Mouse (Mus musculus) neural tube, embryonic 12.5 days (tissue): ENCODE data around the gene Igsf3. TPM values are rescaled to one million over a fixed set of nuclear protein-coding genes. Genes with fewer than 3 reads are reported as not detected.
"Not testable (repeated sequence)": the region's sequence is repeated elsewhere in the genome, so short reads cannot be mapped to it uniquely, and the experiment has no call there.

Experiments
- ATAC-seq: fragments of 200-750 bp; cut with Nextera tagmentation; 2 replicates; pipeline ENCODE4 v1.8.0; 2017; ENCODE audit warnings: low read depth, mild to moderate bottlenecking, moderate TSS enrichment, moderate library complexity; ENCODE audit not compliant: low FRiP score
- H3K27ac ChIP-seq: fragments of 300-500 bp; sonication (generic); 2 replicates; pipeline ENCODE4 v1.5.1; 2016
- H3K27me3 ChIP-seq: fragments of 300-500 bp; sonication (generic); replicated peaks from 2 replicates; pipeline ENCODE4 v1.6.1; 2016; ENCODE audit warnings: mild to moderate bottlenecking
- H3K36me3 ChIP-seq: fragments of 300-500 bp; sonication (generic); 2 replicates; pipeline ENCODE4 v1.6.1; 2016; ENCODE audit warnings: mild to moderate bottlenecking
- H3K4me1 ChIP-seq: fragments of 300-500 bp; sonication (generic); 2 replicates; pipeline ENCODE4 v1.6.1; 2016
- H3K4me2 ChIP-seq: fragments of 300-500 bp; sonication (generic); replicated peaks from 2 replicates; pipeline ENCODE4 v1.6.1; 2016; ENCODE audit warnings: mild to moderate bottlenecking
- H3K4me3 ChIP-seq: fragments of 300-500 bp; sonication (generic); 2 replicates; pipeline ENCODE4 v1.5.1; 2016
- H3K9ac ChIP-seq: fragments of 300-500 bp; sonication (generic); 2 replicates; pipeline ENCODE4 v1.6.1; 2016; ENCODE audit warnings: mild to moderate bottlenecking
- H3K9me3 ChIP-seq: fragments of 300-500 bp; sonication (generic); 2 replicates; pipeline ENCODE4 v1.6.1; 2016; ENCODE audit warnings: mild to moderate bottlenecking
- WGBS: fragments of 180-500 bp; shearing (Covaris S2); methylation state at CpG from one replicate; pipeline ENCODE4 v1.1.7; 2016; 5-methylcytosine and 5-hydroxymethylcytosine counted together
- polyA plus RNA-seq: library from polyadenylated mRNA; unstranded; fragments of >200 nt; fragmentation: Nextera tagmentation; extraction: Ambion mirVana; gene quantifications from 2 replicates; pipeline ENCODE4 v1.2.1, GENCODE M21; 2016

The Igsf3 gene
- polyA plus RNA-seq, 1 experiment from 2014 or later = 49.8 TPM

- Histone ChIP-seq H3K27me3 (no peaks in the 10 kb centered on the region), H3K4me3 (no peak overlapping the region), H3K36me3 (no peaks in the 10 kb centered on the region), H3K9me3 (no peaks in the 10 kb centered on the region), H3K4me2 (no peak overlapping the region), H3K9ac (no peak overlapping the region), H3K27ac (no peak overlapping the region), H3K4me1 (peaks cover 23% of the 10 kb centered on the region)
- ATAC-seq = no peak
- WGBS = 26% methylated on average over 2 of the region's 2 CpGs
Observed at GRCm38 (mm10) chr3:101410202-101410601, 33.3 kb downstream of the Igsf3 start.

- WGBS = 42% methylated on average over 3 of the region's 3 CpGs
- no peak for ATAC-seq
- Histone ChIP-seq H3K9me3 (no peaks in the 10 kb centered on the region), H3K4me1 (peaks cover 18% of the 10 kb centered on the region), H3K9ac (no peak overlapping the region), H3K4me3 (no peak overlapping the region), H3K27me3 (no peaks in the 10 kb centered on the region), H3K27ac (no peak overlapping the region), H3K36me3 (no peaks in the 10 kb centered on the region), H3K4me2 (no peak overlapping the region)
Observed at GRCm38 (mm10) chr3:101410745-101411144, 33.9 kb downstream of the Igsf3 start.

DNA sequence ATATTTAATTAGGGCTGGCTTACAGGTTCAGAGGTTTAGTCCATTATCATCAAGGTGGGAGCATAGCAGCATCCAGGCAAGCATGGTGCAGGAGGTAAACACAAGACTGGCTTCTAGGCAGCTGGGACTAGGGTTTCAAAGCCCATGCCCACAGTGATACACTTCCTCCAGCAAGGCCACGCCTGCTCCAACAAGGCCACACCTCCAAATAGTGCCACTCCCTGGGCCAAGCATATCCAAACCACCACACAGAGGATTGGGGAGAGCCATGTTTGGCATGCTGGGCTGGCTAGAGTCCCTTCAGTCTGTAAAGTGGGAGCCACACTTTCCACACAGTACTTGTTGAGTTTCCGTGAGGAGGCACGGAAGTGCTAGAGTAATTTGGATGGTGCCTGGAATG, 34.7 kb downstream of the Igsf3 start:
- H3K27me3 ChIP-seq = no peaks in the 10 kb centered on the region
- H3K36me3 ChIP-seq = no peaks in the 10 kb centered on the region
- H3K4me1 ChIP-seq = peaks cover 15% of the 10 kb centered on the region
- H3K4me3 ChIP-seq = no peak overlapping the region
- no peak overlapping the region for H3K9ac ChIP-seq
- H3K9me3 ChIP-seq = no peaks in the 10 kb centered on the region
- no peak overlapping the region for H3K4me2 ChIP-seq
- WGBS = 85% methylated on average over 3 of the region's 3 CpGs
- H3K27ac ChIP-seq = no peak overlapping the region
- ATAC-seq = no peak

DNA sequence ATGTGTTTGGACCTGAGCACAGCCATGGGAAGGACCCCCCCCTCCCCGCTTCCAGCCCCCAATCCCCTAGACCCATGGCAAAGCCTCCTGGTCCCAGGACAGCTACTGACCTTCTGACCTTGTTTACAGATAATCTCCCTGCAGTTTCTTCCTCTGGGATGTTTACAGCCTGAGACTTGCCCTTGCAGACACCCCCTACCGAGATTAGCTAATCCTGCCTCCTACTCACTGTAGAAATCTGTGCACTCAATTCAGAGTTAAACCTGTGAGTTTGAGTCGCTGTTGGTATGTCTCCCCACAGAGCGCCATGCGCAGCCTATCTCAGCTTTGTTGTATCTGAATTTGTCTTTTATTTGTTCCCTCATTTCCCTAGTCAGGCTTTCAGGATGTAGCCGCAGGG, 35.2 kb downstream of the Igsf3 start:
- Histone ChIP-seq H3K9me3 (no peaks in the 10 kb centered on the region), H3K4me1 (peaks cover 15% of the 10 kb centered on the region), H3K4me2 (no peak overlapping the region), H3K36me3 (no peaks in the 10 kb centered on the region), H3K4me3 (no peak overlapping the region), H3K27ac (no peak overlapping the region), H3K27me3 (no peaks in the 10 kb centered on the region), H3K9ac (no peak overlapping the region)
- 73% methylated on average over 6 of the region's 6 CpGs for WGBS
- no peak for ATAC-seq

- WGBS = 90% methylated on average over 5 of the region's 5 CpGs
- not testable (repeated sequence) for H3K9me3 ChIP-seq, H3K4me2 ChIP-seq, H3K4me3 ChIP-seq, H3K27me3 ChIP-seq, H3K9ac ChIP-seq, ATAC-seq, H3K36me3 ChIP-seq, H3K27ac ChIP-seq
- H3K4me1 ChIP-seq = peaks cover 15% of the 10 kb centered on the region
Observed at GRCm38 (mm10) chr3:101413013-101413412, 36.1 kb downstream of the Igsf3 start.

DNA sequence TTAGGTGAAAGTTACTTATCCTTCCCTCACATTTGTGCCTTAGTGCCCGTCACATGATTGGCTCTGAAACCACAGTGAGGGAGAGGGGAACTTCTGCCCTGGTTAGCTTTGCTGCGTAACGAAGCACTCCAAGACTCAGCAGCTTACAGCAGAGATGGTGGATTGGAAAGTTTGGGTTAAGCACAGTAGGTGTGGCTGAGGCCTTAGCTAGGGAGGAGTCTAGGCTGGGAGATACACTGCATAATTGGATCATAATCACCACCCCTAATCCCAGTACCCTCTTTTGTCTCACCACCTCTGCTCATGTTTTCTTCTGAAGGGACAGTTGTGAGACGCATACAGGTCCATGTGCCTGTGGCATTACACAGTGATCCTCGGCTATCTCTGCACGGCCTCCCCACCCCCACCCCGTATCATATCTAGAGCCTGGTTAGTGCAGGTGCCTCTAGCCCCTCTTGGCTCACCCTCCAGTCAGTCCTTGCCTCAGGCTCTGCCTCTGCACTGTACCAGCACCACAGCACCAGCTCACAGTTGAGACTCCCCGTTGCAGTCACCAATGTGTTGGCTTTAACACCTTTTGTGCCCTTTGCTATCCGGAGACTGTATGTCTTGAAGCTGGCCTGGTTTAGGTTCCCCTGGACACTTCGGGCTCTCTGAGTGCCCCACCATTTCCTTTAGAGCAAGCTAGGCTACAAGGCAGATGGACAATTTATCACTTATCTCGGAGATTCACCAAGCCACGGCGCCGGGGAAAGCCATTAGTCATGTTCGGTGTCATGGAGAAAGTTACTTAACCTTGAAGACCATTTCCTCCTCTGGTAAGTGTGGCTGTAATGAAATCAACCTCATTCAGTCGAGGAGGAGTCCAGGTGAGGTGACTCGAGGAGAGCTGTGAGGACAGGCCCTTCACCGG, 42.1 kb downstream of the Igsf3 start:
- Histone ChIP-seq H3K4me3 (no peak overlapping the region), H3K27me3 (no peaks in the 10 kb centered on the region), H3K9ac (no peak overlapping the region), H3K4me2 (no peak overlapping the region), H3K27ac (no peak overlapping the region), H3K4me1 (peaks cover 13% of the 10 kb centered on the region), H3K9me3 (no peaks in the 10 kb centered on the region), H3K36me3 (no peaks in the 10 kb centered on the region)
- 78% methylated on average over 18 of the region's 18 CpGs for WGBS
- no peak for ATAC-seq

GRCm38 (mm10) chr3:101419653-101419994, 42.7 kb downstream of the Igsf3 start:
- Histone ChIP-seq H3K9ac (no peak overlapping the region), H3K27me3 (no peaks in the 10 kb centered on the region), H3K36me3 (no peaks in the 10 kb centered on the region), H3K9me3 (no peaks in the 10 kb centered on the region), H3K4me2 (no peak overlapping the region), H3K4me3 (no peak overlapping the region), H3K4me1 (peaks cover 17% of the 10 kb centered on the region), H3K27ac (no peak overlapping the region)
- no peak for ATAC-seq
- WGBS = 83% methylated on average over 10 of the region's 10 CpGs

- Histone ChIP-seq H3K4me3 (no peak overlapping the region), H3K27ac (no peak overlapping the region), H3K4me1 (peaks cover 19% of the 10 kb centered on the region), H3K36me3 (peaks cover 17% of the 10 kb centered on the region; the same call in 1 of the 2 replicates), H3K4me2 (no peak overlapping the region), H3K9me3 (no peaks in the 10 kb centered on the region), H3K9ac (no peak overlapping the region), H3K27me3 (no peaks in the 10 kb centered on the region)
- 60% methylated on average over 4 of the region's 4 CpGs for WGBS
- no peak for ATAC-seq
Observed at GRCm38 (mm10) chr3:101423188-101423587, 46.3 kb downstream of the Igsf3 start.

GRCm38 (mm10) chr3:101424295-101424885, 47.5 kb downstream of the Igsf3 start:
- Histone ChIP-seq H3K27ac (no peak overlapping the region), H3K9ac (no peak overlapping the region), H3K27me3 (no peaks in the 10 kb centered on the region), H3K9me3 (no peaks in the 10 kb centered on the region), H3K4me2 (no peak overlapping the region), H3K4me1 (peaks cover 8% of the 10 kb centered on the region), H3K4me3 (no peak overlapping the region), H3K36me3 (peaks cover 23% of the 10 kb centered on the region; the same call in 1 of the 2 replicates)
- no peak for ATAC-seq
- WGBS = 85% methylated on average over 10 of the region's 10 CpGs

GRCm38 (mm10) chr3:101429982-101430754, 53.3 kb downstream of the Igsf3 start:
- no peaks in the 10 kb centered on the region for H3K27me3 ChIP-seq
- H3K4me3 ChIP-seq = no peak overlapping the region
- no peaks in the 10 kb centered on the region for H3K4me1 ChIP-seq
- peaks cover 39% of the 10 kb centered on the region for H3K36me3 ChIP-seq
- WGBS = 81% methylated on average over 8 of the region's 8 CpGs
- no peak overlapping the region for H3K27ac ChIP-seq
- no peak overlapping the region for H3K4me2 ChIP-seq
- H3K9me3 ChIP-seq = no peaks in the 10 kb centered on the region
- no peak overlapping the region for H3K9ac ChIP-seq
- no peak for ATAC-seq

GRCm38 (mm10) chr3:101430755-101431115, 53.9 kb downstream of the Igsf3 start:
- no peak for ATAC-seq
- 84% methylated on average over 2 of the region's 2 CpGs for WGBS
- H3K4me1 ChIP-seq = no peaks in the 10 kb centered on the region
- H3K4me3 ChIP-seq = no peak overlapping the region
- H3K9me3 ChIP-seq = no peaks in the 10 kb centered on the region
- no peaks in the 10 kb centered on the region for H3K27me3 ChIP-seq
- H3K27ac ChIP-seq = no peak overlapping the region
- peaks cover 44% of the 10 kb centered on the region for H3K36me3 ChIP-seq
- no peak overlapping the region for H3K4me2 ChIP-seq
- H3K9ac ChIP-seq = no peak overlapping the region

- Histone ChIP-seq H3K36me3 (peaks cover 44% of the 10 kb centered on the region), H3K9me3 (no peaks in the 10 kb centered on the region), H3K27me3 (no peaks in the 10 kb centered on the region), H3K27ac (no peak overlapping the region), H3K4me2 (no peak overlapping the region), H3K4me1 (no peaks in the 10 kb centered on the region), H3K9ac (no peak overlapping the region), H3K4me3 (no peak overlapping the region)
- 96% methylated on average over 8 of the region's 8 CpGs for WGBS
- no peak for ATAC-seq
Observed at GRCm38 (mm10) chr3:101435672-101436071, 58.8 kb downstream of the Igsf3 start.
